Mouse (Mus musculus) spleen, adult 2 months (tissue): ENCODE data around the gene Alx3.

Source experiments
- CTCF ChIP-seq: fragments of 200-500 bp; IDR thresholded peaks from 2 replicates; pipeline ENCODE4 v1.5.1; 2011; ENCODE audit warnings: mild to moderate bottlenecking, inconsistent platforms; ENCODE audit not compliant: insufficient read depth, insufficient read length, insufficient replicate concordance; ENCODE audit errors: extremely low read depth
- POLR2A ChIP-seq: fragments of 200-500 bp; IDR thresholded peaks from 2 replicates; pipeline ENCODE4 v1.6.1; 2011; ENCODE audit warnings: low read depth, low read length, inconsistent platforms

DNA sequence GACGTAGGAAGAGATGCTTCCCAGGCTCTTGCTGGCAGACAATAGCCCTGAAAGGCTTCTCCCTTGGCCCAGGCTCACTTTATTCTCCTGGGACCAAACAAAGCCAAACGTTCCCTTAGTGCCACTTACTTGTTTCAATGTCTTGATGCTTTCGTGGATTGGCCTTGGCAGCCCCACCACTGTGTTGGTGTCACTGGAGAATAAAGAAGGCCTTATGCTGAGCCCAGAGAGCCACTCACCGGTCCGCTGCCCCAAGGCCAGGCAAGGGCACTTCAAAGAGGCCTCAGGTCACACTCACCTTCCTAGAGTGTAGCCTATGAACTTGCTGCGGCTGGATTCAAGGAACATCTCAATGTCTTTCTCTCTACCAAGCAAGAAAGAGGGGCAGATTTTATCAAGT is 25.1 kb downstream of the Alx3 start:
- no peak for TF ChIP-seq CTCF
- no peak for TF ChIP-seq POLR2A
